Mouse (Mus musculus) kidney, adult 11 months (tissue): ENCODE results near the gene Vmn1r85.
A peak's percentile ranks its signal among the peaks of the same experiment; 100 is the strongest.
"Not testable (repeated sequence)": the region's sequence is repeated elsewhere in the genome, so short reads cannot be mapped to it uniquely, and the experiment has no call there.

ENCODE experiments used
- DNase-seq: peaks from one replicate; pipeline ENCODE4 v3.0.0; 2022

Vmn1r85 gene

DNA sequence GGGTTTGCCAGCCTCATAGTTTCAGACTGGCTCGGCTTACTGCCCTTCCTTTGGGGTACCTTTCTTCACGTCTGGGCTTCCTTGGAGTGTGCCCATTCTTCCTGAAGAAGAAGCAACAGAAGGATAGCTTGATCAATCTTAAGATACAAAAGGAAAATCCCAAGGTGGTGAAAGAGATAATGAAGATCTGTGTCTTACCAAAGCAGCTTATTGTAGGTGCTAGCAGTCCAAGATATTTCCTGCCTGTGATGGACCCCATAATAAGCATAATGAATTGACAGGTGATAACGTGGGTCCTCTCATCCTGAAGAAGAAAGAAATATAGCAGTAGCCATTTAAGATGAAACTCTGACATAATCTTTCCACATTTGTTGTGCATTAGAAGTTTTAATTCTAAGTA is at the start of gene Vmn1r85:
TSS of gene Vmn1r85 (minus strand) at position 101 of the 400 bp plus-strand sequence.
- no peak for DNase-seq

DNA sequence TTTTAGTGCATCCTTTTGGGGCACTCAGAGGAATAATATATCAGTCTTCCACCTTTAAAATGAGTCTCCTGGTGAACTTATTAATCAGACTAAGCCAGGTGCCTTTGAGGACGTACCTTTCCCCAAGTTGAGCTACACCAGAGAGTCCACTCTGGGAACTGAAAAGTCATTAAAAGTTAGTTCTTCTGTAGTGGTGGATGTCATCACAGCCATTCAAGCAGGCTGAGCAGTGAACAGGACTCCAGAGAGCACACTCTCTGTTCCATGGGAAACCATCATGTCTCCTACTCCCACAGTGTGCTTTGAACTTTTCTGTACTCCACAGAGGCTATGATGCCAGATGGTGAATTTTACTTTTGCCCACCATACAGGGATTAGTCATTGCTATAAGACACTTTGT is 45.1 kb upstream of the Vmn1r85 start, which contains the start of gene Vmn1r87:
TSS of gene Vmn1r87 (minus strand) at position 101 of the 400 bp plus-strand sequence.
- DNase-seq = no peak

DNA sequence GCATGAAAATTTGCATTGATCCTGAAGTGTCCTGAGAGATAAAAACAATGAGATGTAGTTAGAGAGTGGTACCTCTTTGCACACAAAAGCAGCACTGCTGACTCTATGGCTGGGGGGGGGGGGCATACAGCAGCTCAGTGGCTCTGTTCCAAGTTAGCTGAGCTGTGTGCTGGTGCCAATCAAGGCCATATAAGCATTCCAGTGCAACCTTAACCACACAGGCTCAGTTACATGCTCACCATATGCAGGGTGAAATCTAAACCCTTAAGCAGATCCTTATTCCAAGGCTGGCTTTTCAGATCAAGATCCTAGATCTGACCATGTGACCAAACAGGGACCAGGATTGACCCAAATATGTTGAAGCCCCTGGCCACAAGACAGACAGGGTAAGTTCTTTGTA is 42.4 kb upstream of the Vmn1r85 start:
- no peak for DNase-seq

DNA sequence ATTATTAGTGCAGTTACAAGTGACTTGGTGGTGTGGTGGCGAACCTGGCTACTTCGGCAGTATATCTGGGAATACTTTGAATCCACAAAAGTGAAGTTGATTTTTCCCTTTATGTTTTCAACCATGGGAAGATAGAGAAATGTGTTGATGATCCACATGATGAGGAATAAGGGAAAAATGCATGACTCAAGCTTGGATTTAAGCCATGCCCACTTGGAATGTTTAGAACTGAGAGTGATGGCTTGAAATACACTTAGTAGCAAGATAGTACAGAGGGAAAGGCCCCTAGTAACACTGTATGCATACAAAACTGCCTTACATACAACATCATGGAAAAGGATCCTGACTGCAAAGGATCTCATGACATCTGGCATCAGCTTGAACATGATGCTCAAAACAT is 36.9 kb upstream of the Vmn1r85 start:
- DNase-seq = no peak

DNA sequence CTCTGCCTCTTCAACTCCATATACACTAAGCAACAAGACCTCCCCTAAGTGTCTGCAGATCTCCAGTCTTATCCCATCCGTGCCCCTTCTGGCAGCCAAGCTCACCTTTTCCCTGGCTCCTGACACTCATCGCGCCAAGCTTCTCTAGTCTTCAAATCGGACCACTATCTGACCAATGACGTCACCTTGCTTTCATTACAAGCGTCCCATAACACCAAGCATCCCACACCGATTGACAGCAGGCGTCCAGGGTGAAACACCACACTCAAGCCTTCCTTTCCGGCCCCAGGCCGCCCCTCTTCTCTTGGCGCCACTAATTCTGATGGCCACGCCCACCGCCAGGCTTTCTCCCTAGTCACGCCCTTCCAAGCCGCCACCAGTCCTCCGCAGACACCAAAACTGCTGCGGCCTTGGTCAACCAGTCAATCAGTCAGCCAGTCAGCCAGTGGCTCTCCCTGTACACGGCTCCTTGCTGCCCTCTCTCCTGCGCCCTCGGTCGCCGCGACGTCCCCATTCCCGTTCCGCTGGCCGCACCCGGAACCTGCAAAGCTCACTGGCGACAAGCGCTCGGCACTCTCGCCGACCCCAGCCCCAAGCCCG is 28.7 kb upstream of the Vmn1r85 start:
- DNase-seq = peak; percentile 18

DNA sequence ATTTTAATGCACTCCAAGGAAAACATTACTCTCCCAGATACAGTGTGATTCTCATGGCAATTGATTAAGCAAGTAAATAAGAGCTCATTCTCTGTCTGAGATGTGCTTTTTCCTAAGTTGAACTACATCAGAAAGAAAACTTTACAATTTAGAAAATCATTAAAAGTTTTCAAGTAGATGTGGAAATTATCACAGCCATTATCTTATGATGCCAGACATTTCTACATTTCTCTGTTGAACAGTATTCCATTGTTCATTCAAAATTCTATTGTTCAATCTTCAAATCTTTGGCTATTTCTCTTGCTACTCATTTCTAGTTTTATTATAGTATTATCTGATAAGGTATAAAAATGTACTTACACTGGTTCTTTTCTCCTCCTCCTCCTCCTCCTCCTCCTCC is 24.8 kb upstream of the Vmn1r85 start, which contains the start of gene Vmn1r86:
TSS of gene Vmn1r86 (minus strand) at position 101 of the 400 bp plus-strand sequence.
- DNase-seq = no peak

DNA sequence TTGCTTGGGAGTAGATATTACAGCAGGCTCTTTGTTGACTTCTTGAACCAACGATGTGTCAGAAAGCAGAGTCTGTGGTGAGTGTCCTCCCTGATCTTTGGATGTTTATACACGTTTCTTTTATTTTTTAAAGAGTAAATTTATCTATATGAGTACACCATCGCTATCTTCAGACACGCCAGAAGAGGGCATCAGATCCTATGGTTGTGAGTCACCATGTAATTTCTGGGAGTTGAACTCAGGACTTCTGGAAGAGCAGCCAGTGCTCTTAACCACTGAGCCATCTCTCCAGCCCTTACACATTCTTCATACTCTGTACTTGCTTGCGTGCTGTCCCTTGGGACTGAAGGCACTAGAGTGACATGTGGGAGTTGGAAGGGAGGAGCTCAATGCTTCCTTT is 22.7 kb downstream of the Vmn1r85 start:
- DNase-seq = no peak

DNA sequence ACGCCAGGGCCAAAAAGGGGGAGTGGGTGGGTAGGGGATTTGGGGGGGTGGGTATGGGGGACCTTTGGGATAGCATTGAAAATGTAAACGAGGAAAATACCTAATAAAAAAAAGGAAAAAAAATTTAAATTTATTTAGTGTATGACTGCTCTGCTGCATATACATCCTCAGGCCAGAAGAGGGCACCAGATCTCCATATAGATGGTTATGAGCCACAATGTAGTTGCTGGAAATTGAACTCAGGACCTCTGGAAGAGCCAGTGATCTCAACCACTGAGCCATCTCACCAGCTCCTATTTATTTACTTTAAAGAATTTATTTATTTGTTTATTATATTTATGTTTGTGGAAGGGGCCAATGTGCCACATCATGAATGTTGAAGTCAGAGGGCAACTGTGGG is 31.6 kb downstream of the Vmn1r85 start:
- not testable (repeated sequence) for DNase-seq

DNA sequence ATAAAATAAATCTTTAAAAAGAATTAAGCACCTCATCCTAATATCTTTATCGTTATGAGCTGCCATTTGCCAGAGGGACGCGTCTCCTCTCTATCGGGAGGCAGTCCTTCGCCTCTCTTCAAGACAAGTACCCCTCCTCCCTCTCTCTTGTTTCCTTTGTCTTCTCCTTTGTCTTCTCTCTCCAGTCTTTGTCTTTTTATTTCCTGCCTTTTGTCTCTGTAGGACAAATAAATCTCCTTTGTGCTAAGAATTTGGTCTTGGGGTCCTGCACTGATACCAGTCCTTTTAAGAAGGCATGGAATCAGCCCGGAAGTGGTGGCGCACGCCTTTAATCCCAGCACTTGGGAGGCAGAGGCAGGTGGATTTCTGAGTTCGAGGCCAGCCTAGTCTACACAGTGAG is 35.4 kb downstream of the Vmn1r85 start:
- DNase-seq = no peak

DNA sequence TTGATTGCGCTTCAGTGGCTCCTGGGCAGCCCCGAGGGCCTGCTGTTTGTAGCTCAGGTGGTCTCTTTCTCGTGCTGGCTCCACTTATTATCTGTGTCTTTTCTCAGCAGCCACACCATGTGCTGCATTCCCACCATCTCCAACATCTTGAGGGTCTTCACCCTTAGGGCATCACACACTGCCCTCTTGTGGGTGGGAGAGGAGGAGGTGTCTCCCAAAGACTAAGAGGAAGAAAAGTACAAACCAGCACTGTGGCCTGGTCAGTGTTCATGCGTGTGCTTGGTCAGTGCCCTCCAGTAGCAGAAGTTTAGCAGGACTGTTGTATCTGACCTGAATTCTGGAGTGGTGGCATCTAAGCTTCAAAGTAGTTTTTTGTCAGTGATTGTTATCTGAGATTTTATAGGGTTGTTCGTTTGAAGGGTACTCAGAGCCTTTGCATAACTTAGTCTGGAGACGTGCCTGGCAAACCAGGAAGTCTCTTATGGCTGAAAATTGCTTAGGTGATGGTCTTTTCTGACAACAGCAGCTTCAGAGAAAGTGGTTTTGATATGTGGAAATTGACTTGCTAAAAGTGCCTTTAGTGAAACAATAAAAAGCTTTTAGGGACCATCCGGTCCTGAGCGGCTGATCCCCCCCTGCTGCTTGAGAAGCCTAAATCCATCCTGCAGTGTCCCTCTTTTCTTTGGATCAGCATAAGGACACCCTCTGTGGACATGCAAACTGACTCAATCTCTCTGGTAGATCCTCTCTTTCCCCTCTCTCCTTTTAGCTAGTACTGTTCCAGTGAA is 37.9 kb downstream of the Vmn1r85 start:
- no peak for DNase-seq

DNA sequence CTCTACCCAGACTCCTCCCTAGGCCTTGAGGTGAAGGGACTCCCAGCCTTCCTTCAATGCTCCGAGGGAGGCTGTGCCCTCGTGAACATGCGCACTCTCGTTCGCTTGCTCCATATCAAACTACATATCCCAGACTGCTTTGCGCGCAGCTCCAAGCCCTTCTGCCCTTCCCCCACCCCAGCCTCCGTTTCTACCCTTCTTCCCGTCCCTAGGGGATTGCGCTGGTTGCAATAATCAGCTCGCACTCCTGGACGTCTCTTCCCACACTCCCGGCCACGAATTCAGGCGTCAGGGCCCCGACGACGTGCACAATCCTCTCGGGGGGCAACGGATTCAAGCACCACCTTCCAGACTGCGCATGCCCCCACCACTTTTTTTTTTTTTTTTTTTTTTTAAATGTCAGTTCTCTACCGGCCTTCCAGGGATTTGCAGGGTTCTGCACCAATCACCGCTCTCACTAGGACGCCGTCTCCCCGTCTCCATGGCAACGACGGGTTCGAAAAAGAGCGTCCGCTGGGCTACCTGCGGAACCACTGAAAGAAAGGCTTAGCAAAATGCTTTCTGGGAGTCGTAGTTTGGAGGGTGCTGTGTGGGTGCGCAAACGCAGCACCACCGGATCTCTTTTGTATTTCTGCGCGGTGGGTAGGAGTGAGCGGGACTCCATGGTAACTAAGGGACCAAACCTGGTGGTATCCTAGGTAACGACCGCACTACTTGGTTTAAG is 40.5 kb downstream of the Vmn1r85 start, which contains the start of gene Mzf1:
TSS of gene Mzf1 (minus strand) at position 478 of the 724 bp plus-strand sequence.
- peak; percentile 97 for DNase-seq

DNA sequence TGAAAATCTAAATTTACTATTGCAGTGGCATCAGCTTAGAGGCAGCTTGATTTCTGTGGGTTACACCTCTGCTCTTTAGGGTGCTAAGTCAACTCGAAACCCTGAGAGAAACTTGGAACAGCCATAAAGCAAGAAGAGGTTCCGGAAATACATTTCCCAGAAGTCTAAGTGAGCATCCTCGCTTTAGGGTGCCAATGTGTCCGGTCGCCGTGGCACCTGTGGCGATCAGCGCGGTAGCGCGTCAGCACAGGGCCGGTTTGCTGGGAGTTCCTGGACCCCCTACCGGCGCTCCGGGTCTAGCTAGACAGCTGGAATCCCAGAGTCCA is 41.0 kb downstream of the Vmn1r85 start:
- DNase-seq = no peak

DNA sequence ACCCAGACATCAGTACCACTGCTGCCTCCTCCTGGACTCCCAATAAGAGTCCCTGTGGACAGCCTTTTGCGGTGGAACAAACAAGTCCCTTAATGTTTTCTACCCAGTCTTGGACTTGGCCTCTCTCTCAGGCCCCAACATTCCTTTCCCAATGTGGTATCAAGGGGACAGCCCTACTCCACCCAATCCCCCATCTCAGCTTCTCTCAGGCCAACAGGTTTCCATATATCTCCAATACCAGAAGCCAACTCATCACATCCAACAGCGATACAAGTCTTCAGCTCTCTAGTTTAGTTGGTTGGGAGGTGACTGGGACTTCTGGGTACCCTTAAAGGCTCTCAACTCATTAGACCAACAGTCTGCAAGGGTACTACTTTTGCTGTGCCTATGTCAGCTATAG is 41.5 kb downstream of the Vmn1r85 start:
- DNase-seq = no peak

DNA sequence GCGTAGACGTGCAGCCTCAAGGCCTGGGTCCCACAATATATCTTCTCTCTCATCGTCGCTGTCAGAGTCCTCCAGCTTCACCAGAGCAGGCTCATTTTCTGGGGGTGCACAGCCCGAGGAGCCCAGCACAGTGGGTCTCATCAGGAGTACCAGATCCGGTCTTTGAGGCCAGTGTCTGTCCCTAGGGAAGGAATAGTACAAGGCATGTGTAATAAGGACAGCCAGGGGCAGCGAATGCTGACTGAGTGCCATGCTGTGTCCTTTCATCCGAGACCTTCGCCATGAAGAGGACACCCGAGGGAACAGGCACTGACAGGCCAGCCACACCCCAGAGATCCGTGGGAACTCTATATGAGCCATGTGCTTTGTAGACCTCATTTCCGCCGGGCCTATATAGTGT is 42.0 kb downstream of the Vmn1r85 start:
- DNase-seq = no peak

DNA sequence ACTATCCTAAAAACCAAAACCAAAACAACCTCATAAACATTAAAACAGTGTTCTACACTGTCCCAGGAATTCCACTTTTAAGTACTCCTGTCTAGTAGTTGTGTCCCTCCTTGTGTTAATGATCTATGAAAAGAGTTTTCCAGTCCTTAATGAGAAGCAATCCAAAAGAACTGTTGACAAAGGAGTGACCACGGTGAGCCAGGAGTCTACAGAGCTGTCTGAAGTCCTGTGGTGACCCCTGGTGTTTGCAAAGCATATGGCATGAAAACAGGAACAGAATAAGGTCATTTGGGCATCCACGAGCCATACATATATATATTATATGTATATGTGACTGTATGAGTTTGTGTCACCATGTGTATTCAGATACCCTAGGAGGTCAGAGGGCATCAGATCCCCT is 48.9 kb downstream of the Vmn1r85 start:
- peak; percentile 63 for DNase-seq

DNA sequence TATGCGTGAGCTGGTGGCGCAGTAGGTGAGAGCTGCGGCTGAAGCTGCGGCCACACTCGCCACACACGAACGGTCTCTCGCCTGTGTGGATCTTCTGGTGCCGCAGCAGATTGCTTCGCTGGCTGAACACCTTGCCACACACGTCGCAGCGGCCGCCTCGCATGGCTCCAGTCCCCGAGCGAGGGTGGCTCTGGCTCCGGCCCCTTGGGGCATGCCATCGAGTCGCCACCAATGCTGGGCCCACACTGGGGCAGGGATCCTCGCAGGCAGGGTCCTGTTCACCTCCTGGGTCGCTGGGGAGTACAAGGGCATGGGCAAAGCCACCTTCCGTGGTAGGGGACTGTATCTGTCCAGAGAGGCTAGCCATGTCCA is 50.7 kb downstream of the Vmn1r85 start:
- no peak for DNase-seq

DNA sequence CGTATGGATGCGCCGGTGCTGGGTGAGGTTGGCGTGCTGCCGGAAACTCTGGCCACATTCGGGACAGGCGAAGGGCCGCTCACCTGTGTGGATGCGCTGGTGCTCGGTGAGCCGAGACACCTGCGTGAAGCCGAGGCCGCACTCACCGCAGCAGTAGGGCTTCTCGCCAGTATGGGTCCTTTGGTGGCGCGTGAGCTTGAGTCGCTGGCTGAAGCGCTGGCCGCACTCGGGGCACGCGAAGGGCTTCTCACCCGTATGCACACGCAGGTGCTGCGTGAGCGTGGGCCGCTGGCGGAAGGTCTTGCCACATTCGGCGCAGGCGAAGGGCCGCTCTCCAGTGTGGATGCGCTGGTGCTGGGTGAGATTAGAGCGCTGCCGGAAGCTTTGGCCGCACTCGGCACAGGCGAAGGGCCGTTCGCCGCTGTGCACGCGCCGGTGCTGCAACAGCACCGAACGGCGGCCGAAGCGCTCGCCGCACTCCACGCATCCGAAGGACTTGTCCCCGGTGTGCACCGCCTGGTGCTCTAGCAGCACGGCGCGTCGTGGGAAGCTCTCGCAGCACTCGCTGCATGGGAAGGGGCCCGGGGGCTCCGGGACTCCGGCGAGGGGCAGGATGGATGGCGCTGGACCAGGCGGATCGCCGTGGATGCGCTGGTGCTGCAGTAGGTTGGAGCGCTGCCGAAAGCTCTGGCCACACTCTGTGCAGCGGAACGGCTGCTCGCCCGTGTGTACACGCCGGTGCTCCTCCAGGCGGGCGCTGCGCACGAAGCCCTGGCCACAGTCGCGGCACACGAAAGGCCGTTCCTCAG is 51.3 kb downstream of the Vmn1r85 start:
- peak; percentile 9 for DNase-seq

DNA sequence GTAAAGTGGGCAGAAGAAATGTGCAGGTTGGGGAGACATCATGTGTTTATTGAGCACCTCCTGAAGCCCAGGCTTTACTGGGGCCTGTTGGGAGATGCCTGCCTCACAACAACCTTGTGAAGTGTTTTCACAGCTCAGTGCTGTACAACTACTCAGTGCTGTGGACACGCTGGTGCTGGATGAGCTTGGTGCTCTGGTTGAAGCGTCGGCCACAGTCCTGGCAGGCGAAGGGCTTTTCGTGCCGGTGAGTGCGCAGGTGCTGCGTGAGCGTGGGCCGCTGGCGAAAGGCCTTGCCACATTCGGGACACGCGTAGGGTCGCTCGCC is 51.9 kb downstream of the Vmn1r85 start:
- DNase-seq = no peak

DNA sequence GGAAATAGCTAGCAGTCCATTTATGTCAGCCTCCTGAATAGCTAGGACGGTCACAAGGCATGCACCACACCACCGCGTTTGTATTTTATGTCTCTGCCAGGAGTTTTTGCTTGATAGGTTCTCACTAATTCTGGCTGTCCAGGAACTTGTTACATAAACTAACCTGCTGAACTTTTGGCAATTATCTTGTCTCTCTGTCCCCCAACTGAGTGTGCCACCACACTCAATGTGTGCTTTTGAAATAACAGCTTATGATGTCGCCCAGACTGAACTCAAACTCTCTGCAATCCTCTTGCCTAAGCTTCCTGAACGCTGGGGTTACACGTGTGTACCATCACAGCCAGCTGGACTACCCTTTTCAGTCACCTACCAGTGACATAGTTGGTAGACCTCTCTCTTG is 52.5 kb downstream of the Vmn1r85 start:
- DNase-seq = no peak

DNA sequence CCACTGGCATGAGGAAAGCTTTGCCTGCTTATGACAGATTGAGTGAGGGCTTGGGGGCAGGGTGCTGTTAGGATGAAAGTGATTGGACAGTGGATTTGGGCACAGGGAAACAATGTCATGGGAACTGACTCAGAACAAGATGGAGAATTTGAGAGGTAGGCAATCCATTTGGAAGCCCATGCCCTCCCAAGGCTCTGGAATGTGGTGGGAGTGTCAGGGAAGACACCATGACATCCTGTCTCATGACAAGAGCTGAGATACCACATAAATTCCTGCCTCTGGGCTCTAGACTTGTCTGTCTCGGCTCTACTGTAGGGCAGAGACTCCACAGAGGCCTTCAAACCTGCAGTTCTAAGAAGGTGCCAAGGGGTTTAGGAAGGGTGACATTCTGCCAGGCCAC is 53.7 kb downstream of the Vmn1r85 start:
- no peak for DNase-seq

DNA sequence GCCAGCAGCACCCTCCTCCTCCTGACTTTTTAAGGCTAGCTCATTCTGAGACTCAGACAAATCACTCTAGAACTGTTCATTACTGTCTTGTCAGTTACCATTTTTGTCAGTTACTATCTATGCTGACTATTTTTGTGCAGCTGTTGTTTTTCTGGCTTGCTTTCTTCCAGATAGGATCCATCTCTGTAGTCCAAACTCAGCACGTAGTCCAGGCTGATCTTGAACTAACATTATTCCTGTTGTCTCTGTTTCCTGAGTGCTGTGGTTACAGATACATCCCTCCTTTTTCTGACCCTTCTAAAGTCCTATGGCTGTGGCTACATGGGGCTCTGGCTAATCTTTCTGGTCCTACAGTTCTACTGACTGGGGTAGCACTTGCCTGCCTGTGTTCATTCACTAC is 55.8 kb downstream of the Vmn1r85 start:
- no peak for DNase-seq

DNA sequence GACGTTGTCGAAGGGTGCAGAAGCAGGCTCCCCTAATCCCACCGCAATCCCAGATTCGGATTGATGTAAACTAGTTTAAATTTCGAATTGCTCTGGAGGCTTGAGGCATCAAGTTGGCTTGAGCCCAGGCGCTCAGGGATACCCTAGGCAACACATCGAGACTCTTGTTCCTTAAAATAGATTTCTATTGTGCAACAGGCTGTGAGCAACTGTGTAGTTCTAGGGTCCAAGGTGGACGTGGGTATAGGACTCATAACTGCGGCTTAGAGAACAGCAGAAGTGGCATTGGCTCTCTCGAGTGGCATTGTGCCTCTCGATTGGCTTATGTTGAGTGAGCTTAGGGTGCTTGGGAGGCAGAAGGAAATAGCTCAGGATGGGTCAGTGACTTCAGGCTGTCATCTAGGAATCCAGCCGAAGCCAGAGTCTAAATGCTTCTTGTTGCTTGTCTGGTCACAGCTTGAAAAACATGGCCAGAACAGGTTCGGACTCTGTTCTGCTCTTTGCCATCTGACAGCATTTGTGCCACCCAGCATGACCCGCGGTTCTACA is 56.3 kb downstream of the Vmn1r85 start:
- peak; percentile 66 for DNase-seq
